Mouse (Mus musculus) MEL (cell line): ENCODE data around the gene Nme4.

Experiments used
- CTCF ChIP-seq, 3 experiments: IDR thresholded peaks in 2 of 3; conservative IDR thresholded peaks in 1 of 3; 2 replicates each; pipeline ENCODE4 v1.5.1; 2011 to 2012; ENCODE audit warnings: low read length in 3 of 3, low read depth in 2 of 3, mild to moderate bottlenecking in 2 of 3, improper control_type of control experiment in 1 of 3, inconsistent platforms in 1 of 3, mixed read lengths in 1 of 3, moderate library complexity in 1 of 3; ENCODE audit not compliant: control insufficient read depth in 1 of 3, insufficient read depth in 1 of 3, poor library complexity in 1 of 3, severe bottlenecking in 1 of 3
- GATA1 ChIP-seq: IDR thresholded peaks from 2 replicates; pipeline ENCODE4 v1.6.1; 2011; ENCODE audit warnings: low read depth, low read length, improper control_type of control experiment
- JUND ChIP-seq: IDR thresholded peaks from 2 replicates; pipeline ENCODE4 v1.6.1; 2011; ENCODE audit warnings: low read depth, mild to moderate bottlenecking, improper control_type of control experiment, low read length
- MEF2A ChIP-seq: IDR thresholded peaks from 2 replicates; pipeline ENCODE4 v1.6.1; 2014; ENCODE audit warnings: low read depth, mild to moderate bottlenecking, inconsistent platforms, low read length, improper control_type of control experiment; ENCODE audit not compliant: poor library complexity, insufficient replicate concordance, severe bottlenecking; ENCODE audit errors: extremely low read depth
- MXI1 ChIP-seq: IDR thresholded peaks from 2 replicates; pipeline ENCODE4 v1.6.1; 2011; ENCODE audit warnings: mild to moderate bottlenecking, low read depth, low read length, improper control_type of control experiment
- POLR2AphosphoS2 ChIP-seq: IDR thresholded peaks from 2 replicates; pipeline ENCODE4 v1.6.1; 2011; ENCODE audit warnings: low read length, improper control_type of control experiment
- RCOR1 ChIP-seq: IDR thresholded peaks from 2 replicates; pipeline ENCODE4 v1.6.1; 2012; ENCODE audit warnings: low read depth, mild to moderate bottlenecking, inconsistent platforms, low read length, improper control_type of control experiment
- TAL1 ChIP-seq: IDR thresholded peaks from 2 replicates; pipeline ENCODE4 v1.6.1; 2012; ENCODE audit warnings: mild to moderate bottlenecking, inconsistent platforms, low read length, moderate library complexity, mixed read lengths
- TCF12 ChIP-seq: IDR thresholded peaks from 2 replicates; pipeline ENCODE4 v1.6.1; 2014; ENCODE audit warnings: low read depth, mild to moderate bottlenecking, inconsistent platforms, low read length, improper control_type of control experiment, moderate library complexity
- ZC3H11A ChIP-seq: IDR thresholded peaks from 2 replicates; pipeline ENCODE4 v1.6.1; 2012; ENCODE audit warnings: low read depth, mild to moderate bottlenecking, inconsistent platforms, low read length, improper control_type of control experiment

- no peak for TF ChIP-seq MEF2A
- TF ChIP-seq TAL1 = no peak
- peak; percentile 98 for TF ChIP-seq POLR2AphosphoS2
- no peak for TF ChIP-seq ZC3H11A
- TF ChIP-seq GATA1 = 0 out of 2 replicates have a peak, but pooled peaks have one; percentile 19
- no peak for TF ChIP-seq CTCF (IDR thresholded peaks at IDR 0.05 in 2 of 3, conservative IDR thresholded peaks at IDR 0.05 in 1 of 3; ENCODE audit: control insufficient read depth in 1 of 3, insufficient read depth in 1 of 3, low read depth in 2 of 3, low read length in 3 of 3, poor library complexity in 1 of 3, severe bottlenecking in 1 of 3)
- peak; percentile 53; the same call in 1 of the 2 replicates for TF ChIP-seq TCF12
- TF ChIP-seq JUND = no peak
- peak; percentile 90 for TF ChIP-seq MXI1
- TF ChIP-seq RCOR1 = no peak
Observed at GRCm38 (mm10) chr17:26123267-26123684, 27.9 kb upstream of the Nme4 start, which contains the start of gene Mrpl28.
